Mouse (Mus musculus) large intestine, adult 2 months (tissue): ENCODE measurements around the gene Lrit2. TPM values are rescaled to one million over a fixed set of nuclear protein-coding genes. Genes with fewer than 3 reads are reported as not detected.

Experiments
- DNase-seq: peaks from one replicate; pipeline ENCODE4 v3.0.0-alpha.2; 2012; ENCODE audit warnings: low read depth, low spot score
- WGBS: fragments of 180-500 bp; shearing (Covaris S2); methylation state at CpG from one replicate; pipeline ENCODE4 v1.1.7; 2018; 5-methylcytosine and 5-hydroxymethylcytosine counted together
- polyA plus RNA-seq: library from polyadenylated mRNA; depleted of rRNA; stranded (reverse); fragments of >200 nt; gene quantifications from 2 replicates; pipeline ENCODE4 v1.2.3, GENCODE M21; 2012; rRNA removed

Gene Lrit2
- polyA plus RNA-seq = not detected in 2 replicates

GRCm38 (mm10) chr14:37067629-37068028, at the start of gene Lrit2:
Gene Lrit2 (plus strand): TSS chr14:37067929.
- no peak for DNase-seq

GRCm38 (mm10) chr14:37027248-37027933, 40.3 kb upstream of the Lrit2 start:
- no peak for DNase-seq
- 62% methylated on average over 4 of the region's 4 CpGs for WGBS

More at GRCm38 (mm10) chr14:37067629-37068028, at the start of gene Lrit2:
- 75% methylated on average over 5 of the region's 5 CpGs for WGBS

- no peak for DNase-seq
- 91% methylated on average over 3 of the region's 3 CpGs for WGBS
Measured at GRCm38 (mm10) chr14:37027951-37028350, 39.8 kb upstream of the Lrit2 start.

GRCm38 (mm10) chr14:37028555-37028954, 39.2 kb upstream of the Lrit2 start:
- WGBS = 91% methylated on average over 3 of the region's 3 CpGs

GRCm38 (mm10) chr14:37032481-37033104, 35.1 kb upstream of the Lrit2 start:
- WGBS = 21% methylated on average over 11 of the region's 11 CpGs
- no peak for DNase-seq

More at GRCm38 (mm10) chr14:37028555-37028954, 39.2 kb upstream of the Lrit2 start:
- DNase-seq = no peak

- 5% methylated on average over 7 of the region's 7 CpGs for whole genome bisulfite sequencing
- peak; percentile 44 for DNase-seq
Measured at GRCm38 (mm10) chr14:37033241-37033640, 34.5 kb upstream of the Lrit2 start.

- DNase-seq = no peak
- 36% methylated on average over 5 of the region's 5 CpGs for WGBS
Measured at GRCm38 (mm10) chr14:37034432-37034831, 33.3 kb upstream of the Lrit2 start.

- DNase-seq = no peak
- 41% methylated on average over 1 of the region's 1 CpGs for WGBS
Measured at GRCm38 (mm10) chr14:37048914-37049410, 18.8 kb upstream of the Lrit2 start, which contains the start of gene Rgr. Gene Rgr (minus strand): TSS chr14:37048964.

- 45% methylated on average over 2 of the region's 2 CpGs for WGBS
- no peak for DNase-seq
Measured at GRCm38 (mm10) chr14:37064849-37065248, 2.9 kb upstream of the Lrit2 start.

- DNase-seq = no peak
- WGBS = 44% methylated on average over 2 of the region's 2 CpGs
Measured at GRCm38 (mm10) chr14:37066636-37067035, 1.1 kb upstream of the Lrit2 start.

GRCm38 (mm10) chr14:37068516-37068915, 787 bp downstream of the Lrit2 start:
- peak; percentile 2 for DNase-seq
- 18% methylated on average over 9 of the region's 9 CpGs for WGBS

GRCm38 (mm10) chr14:37080724-37081123, 13.0 kb downstream of the Lrit2 start:
- 84% methylated on average over 1 of the region's 1 CpGs for WGBS
- no peak for DNase-seq

GRCm38 (mm10) chr14:37083755-37084154, 16.0 kb downstream of the Lrit2 start:
- no peak for DNase-seq
- 50% methylated on average over 4 of the region's 4 CpGs for WGBS

- DNase-seq = no peak
Measured at GRCm38 (mm10) chr14:37094436-37094835, 26.7 kb downstream of the Lrit2 start.

GRCm38 (mm10) chr14:37095556-37095955, 27.8 kb downstream of the Lrit2 start:
- WGBS = 78% methylated on average over 4 of the region's 4 CpGs
- no peak for DNase-seq

More at GRCm38 (mm10) chr14:37094436-37094835, 26.7 kb downstream of the Lrit2 start:
- 69% methylated on average over 6 of the region's 6 CpGs for WGBS

GRCm38 (mm10) chr14:37097956-37098530, 30.3 kb downstream of the Lrit2 start, which contains the start of gene Cdhr1:
Gene Cdhr1 (minus strand): TSS chr14:37098347.
- 2% methylated on average over 30 of the region's 30 CpGs for WGBS

GRCm38 (mm10) chr14:37101531-37101930, 33.8 kb downstream of the Lrit2 start:
- DNase-seq = no peak
- WGBS = 82% methylated on average over 5 of the region's 5 CpGs

More at GRCm38 (mm10) chr14:37097956-37098530, 30.3 kb downstream of the Lrit2 start, which contains the start of gene Cdhr1:
- no peak for DNase-seq

- 80% methylated on average over 3 of the region's 3 CpGs for WGBS
Measured at GRCm38 (mm10) chr14:37102484-37102883, 34.8 kb downstream of the Lrit2 start.

GRCm38 (mm10) chr14:37104747-37105146, 37.0 kb downstream of the Lrit2 start:
- DNase-seq = no peak
- 18% methylated on average over 5 of the region's 5 CpGs for WGBS

More at GRCm38 (mm10) chr14:37102484-37102883, 34.8 kb downstream of the Lrit2 start:
- DNase-seq = no peak

- 52% methylated on average over 7 of the region's 7 CpGs for WGBS
- DNase-seq = no peak
Measured at GRCm38 (mm10) chr14:37105846-37106245, 38.1 kb downstream of the Lrit2 start.
